ENCODE assay signal across 9 mouse cellular contexts in the genomic region with DNA sequence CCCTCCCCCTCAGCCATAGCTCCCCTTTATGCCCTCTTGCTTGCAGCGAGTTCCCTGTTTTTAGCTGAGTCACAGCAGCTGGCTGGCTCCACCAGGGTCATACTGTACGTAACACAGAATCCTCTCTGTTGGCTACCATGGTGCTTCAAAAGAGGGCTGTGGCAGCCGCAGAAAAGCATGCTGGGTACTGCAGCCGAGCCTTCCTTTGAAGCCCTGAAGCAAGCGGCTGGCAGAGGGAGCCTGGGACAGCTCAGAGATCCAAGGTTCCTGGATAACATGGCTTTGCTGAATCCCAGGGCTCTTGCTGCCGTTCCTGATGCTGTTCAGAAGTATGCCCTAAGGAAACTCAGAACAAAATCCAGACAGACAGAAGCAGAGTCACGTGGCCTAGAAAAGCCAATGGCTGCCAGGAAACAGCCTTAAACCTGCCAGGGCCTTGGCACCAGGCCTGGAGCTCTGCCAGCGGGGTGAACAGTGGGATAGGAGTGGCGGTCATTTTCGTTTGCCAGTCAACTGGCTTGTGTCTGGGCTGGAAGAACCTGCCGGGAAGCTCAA.
DNase-seq lines count a peak whose midpoint lies in the region; ATAC-seq lines count a peak whose summit lies in the region.
"Had no signal": no experiment of that assay in that cellular context is flagged by ENCODE, and none has a peak within 500 bp of the region (broad histone marks: within the 10 kb centered on the region; RNA-seq: fewer than 3 reads in every experiment).

No protein-coding gene starts in this region.

- DNase-seq in intestine, embryonic 14.5 days (ENCODE audit: low spot score), result peak; percentile 56
- peak; percentile 52 for DNase-seq in cerebellum, adult 11 months
- DNase-seq in frontal cortex, postnatal 10 days (ENCODE audit: low spot score in 2 of 2), result peak; percentile 60 to 65
- peak; percentile 4 for DNase-seq in hindbrain, embryonic 11.5 days (ENCODE audit: low spot score)
- peak; percentile 58 to 66 for DNase-seq in left cerebral cortex, postnatal 14 days (ENCODE audit: low spot score in 2 of 2)
- DNase-seq in urinary bladder, postnatal 36 days (ENCODE audit: low spot score in 2 of 2), result peak; percentile 12 to 50

- WGBS in intestine, embryonic 14.5 days, result 54% methylated on average over 11 of the region's 11 CpGs
- WGBS in intestine, embryonic 16.5 days, result 57% methylated on average over 11 of the region's 11 CpGs
- 76% methylated on average over 11 of the region's 11 CpGs for WGBS in hindbrain, embryonic 11.5 days
- WGBS in neural tube, embryonic 15.5 days, result 46% methylated on average over 11 of the region's 11 CpGs

- H3K9ac ChIP-seq in intestine, embryonic 14.5 days (ENCODE audit: low read length), result no peak overlapping the region
- H3K9ac ChIP-seq in intestine, embryonic 16.5 days (ENCODE audit: low read depth, low read length), result no peak overlapping the region
- no peak overlapping the region for H3K9ac ChIP-seq in hindbrain, embryonic 11.5 days (ENCODE audit: low read depth, low read length)
- H3K9ac ChIP-seq in neural tube, embryonic 15.5 days (replicated peaks), result no peak overlapping the region

- H3K4me1 ChIP-seq in intestine, embryonic 14.5 days (replicated peaks; ENCODE audit: control insufficient read depth, insufficient read depth, low read length), result peaks cover 5% of the 10 kb centered on the region
- H3K4me1 ChIP-seq in intestine, embryonic 16.5 days (ENCODE audit: control insufficient read depth, insufficient read depth, low read length), result no peaks in the 10 kb centered on the region
- H3K4me1 ChIP-seq in hindbrain, embryonic 11.5 days (replicated peaks; ENCODE audit: control insufficient read depth, insufficient read depth, low read length), result no peaks in the 10 kb centered on the region
- 0 out of 2 replicates have a peak, but pooled peaks cover 7% of the 10 kb centered on the region for H3K4me1 ChIP-seq in neural tube, embryonic 15.5 days

- ATAC-seq in intestine, embryonic 14.5 days (replicated peaks; ENCODE audit: low FRiP score, low TSS enrichment, low read depth), result no peak
- ATAC-seq in intestine, embryonic 16.5 days, result no peak
- ATAC-seq in hindbrain, embryonic 11.5 days (ENCODE audit: low FRiP score), result no peak
- peak; percentile 94 for ATAC-seq in neural tube, embryonic 15.5 days (ENCODE audit: low FRiP score)

- no peaks in the 10 kb centered on the region for H3K9me3 ChIP-seq in intestine, embryonic 14.5 days (ENCODE audit: control insufficient read depth, low read length)
- no peaks in the 10 kb centered on the region for H3K9me3 ChIP-seq in intestine, embryonic 16.5 days (ENCODE audit: control insufficient read depth, low read length)
- H3K9me3 ChIP-seq in hindbrain, embryonic 11.5 days (ENCODE audit: control insufficient read depth, low read length), result no peaks in the 10 kb centered on the region
- no peaks in the 10 kb centered on the region for H3K9me3 ChIP-seq in neural tube, embryonic 15.5 days (replicated peaks)

- intact Hi-C loops in left cerebral cortex, postnatal 14 days (cut with DNase I), result no loop called here

- H3K36me3 ChIP-seq in intestine, embryonic 14.5 days (ENCODE audit: control insufficient read depth, insufficient read depth, low read length), result no peaks in the 10 kb centered on the region
- no peaks in the 10 kb centered on the region for H3K36me3 ChIP-seq in intestine, embryonic 16.5 days (ENCODE audit: control insufficient read depth, insufficient read depth, low read length)
- H3K36me3 ChIP-seq in hindbrain, embryonic 11.5 days (ENCODE audit: control insufficient read depth, insufficient read depth, low read length), result no peaks in the 10 kb centered on the region
- no peaks in the 10 kb centered on the region for H3K36me3 ChIP-seq in neural tube, embryonic 15.5 days

- no peak overlapping the region for H3K27ac ChIP-seq in intestine, embryonic 14.5 days (ENCODE audit: low read depth)
- H3K27ac ChIP-seq in intestine, embryonic 16.5 days (ENCODE audit: low read length), result no peak overlapping the region
- no peak overlapping the region for H3K27ac ChIP-seq in hindbrain, embryonic 11.5 days (ENCODE audit: low read depth, low read length)
- peak overlapping the region; percentile 71 for H3K27ac ChIP-seq in neural tube, embryonic 15.5 days (replicated peaks)

- no peak overlapping the region for H3K4me3 ChIP-seq in intestine, embryonic 14.5 days (ENCODE audit: low read depth, low read length)
- H3K4me3 ChIP-seq in intestine, embryonic 16.5 days (ENCODE audit: low read length), result no peak overlapping the region
- no peak overlapping the region for H3K4me3 ChIP-seq in hindbrain, embryonic 11.5 days (ENCODE audit: low read depth, low read length)
- peak overlapping the region; percentile 1; the same call in 1 of the 2 replicates for H3K4me3 ChIP-seq in neural tube, embryonic 15.5 days (replicated peaks)

- no peak overlapping the region for H3K4me2 ChIP-seq in intestine, embryonic 14.5 days (ENCODE audit: low read length)
- no peak overlapping the region for H3K4me2 ChIP-seq in intestine, embryonic 16.5 days (ENCODE audit: low read depth, low read length)
- no peak overlapping the region for H3K4me2 ChIP-seq in hindbrain, embryonic 11.5 days (replicated peaks; ENCODE audit: low read depth, low read length)
- H3K4me2 ChIP-seq in neural tube, embryonic 15.5 days, result peak overlapping the region; percentile 39

- H3K27me3 ChIP-seq in intestine, embryonic 14.5 days (replicated peaks; ENCODE audit: control insufficient read depth, insufficient read depth, low read length), result no peaks in the 10 kb centered on the region
- H3K27me3 ChIP-seq in intestine, embryonic 16.5 days (replicated peaks; ENCODE audit: control insufficient read depth, insufficient read depth, low read length), result no peaks in the 10 kb centered on the region
- no peaks in the 10 kb centered on the region for H3K27me3 ChIP-seq in hindbrain, embryonic 11.5 days (ENCODE audit: control insufficient read depth, insufficient read depth, low read length)
- no peaks in the 10 kb centered on the region for H3K27me3 ChIP-seq in neural tube, embryonic 15.5 days (replicated peaks)
- H3K27me3 ChIP-seq: CH12.LX had no signal

Comparison
In these comparisons a context has a peak if more than half of its experiments do, and no peak if none do; other contexts are left out.
1. DNase-seq: peak in every context shown above with its lines; median percentile 62 in frontal cortex, postnatal 10 days; 62 in left cerebral cortex, postnatal 14 days; 56 in intestine, embryonic 14.5 days; 52 in cerebellum, adult 11 months; 31 in urinary bladder, postnatal 36 days; 4 in hindbrain, embryonic 11.5 days.